Mouse (Mus musculus) lung, adult 2 months (tissue): ENCODE results near the gene Ache. TPM values are rescaled to one million over a fixed set of nuclear protein-coding genes. Genes with fewer than 3 reads are reported as not detected.
"Not testable (repeated sequence)": the region's sequence is repeated elsewhere in the genome, so short reads cannot be mapped to it uniquely, and the experiment has no call there.

Experiments
- DNase-seq: peaks from one replicate; pipeline ENCODE4 v3.0.0; 2022
- H3K4me1 ChIP-seq: fragments of 200-500 bp; 2 replicates; pipeline ENCODE4 v1.6.1; 2011; ENCODE audit warnings: low read length; ENCODE audit not compliant: control insufficient read depth, insufficient read depth
- H3K4me3 ChIP-seq: fragments of 200-500 bp; replicated peaks from 2 replicates; pipeline ENCODE3; 2011; ENCODE audit warnings: low read depth, mild to moderate bottlenecking, control low read depth, low read length; ENCODE audit errors: extremely low read depth
- CTCF ChIP-seq: fragments of 200-500 bp; IDR thresholded peaks from 2 replicates; pipeline ENCODE4 v1.5.1; 2011; ENCODE audit warnings: mild to moderate bottlenecking, low read length, control low read depth; ENCODE audit not compliant: insufficient read depth
- POLR2A ChIP-seq: fragments of 200-500 bp; IDR thresholded peaks from 2 replicates; pipeline ENCODE4 v1.6.1; 2011; ENCODE audit warnings: low read depth, mild to moderate bottlenecking, control low read depth, low read length, borderline replicate concordance; ENCODE audit errors: extremely low read depth
- WGBS: fragments of 180-500 bp; shearing (Covaris S2); methylation state at CpG from one replicate; pipeline ENCODE4 v1.1.7; 2018; 5-methylcytosine and 5-hydroxymethylcytosine counted together
- polyA plus RNA-seq: library from polyadenylated mRNA; depleted of rRNA; stranded (reverse); fragments of >200 nt; gene quantifications from 2 replicates; pipeline ENCODE4 v1.2.3, GENCODE M21; 2012; rRNA removed

The Ache gene
- polyA plus RNA-seq = 2.0 and 3.3 TPM in 2 replicates

- WGBS = 5% methylated on average over 40 of the region's 40 CpGs
- H3K4me1 ChIP-seq = peaks cover 8% of the 10 kb centered on the region
- no peak for DNase-seq
- peak within 1 kb of the TSS; percentile 23 for H3K4me3 ChIP-seq
- TF ChIP-seq CTCF (no peak), POLR2A (no peak)
These were observed at the start of gene Ache for GRCm38 (mm10) chr5:137287032-137287952. Gene Ache (plus strand): TSS chr5:137287519.

- H3K4me3 ChIP-seq = no peak overlapping the region
- WGBS = 59% methylated on average over 14 of the region's 14 CpGs
These were observed 23.2 kb upstream of the Ache start for GRCm38 (mm10) chr5:137263897-137264720.

GRCm38 (mm10) chr5:137264787-137265186, 22.5 kb upstream of the Ache start:
- H3K4me3 ChIP-seq = no peak overlapping the region
- no peak for DNase-seq
- WGBS = 88% methylated on average over 11 of the region's 11 CpGs
- TF ChIP-seq CTCF (no peak), POLR2A (no peak)
- no peaks in the 10 kb centered on the region for H3K4me1 ChIP-seq

More at GRCm38 (mm10) chr5:137263897-137264720, 23.2 kb upstream of the Ache start:
- TF ChIP-seq POLR2A (no peak), CTCF (no peak)
- no peak for DNase-seq
- no peaks in the 10 kb centered on the region for H3K4me1 ChIP-seq

GRCm38 (mm10) chr5:137268131-137268910, 19.0 kb upstream of the Ache start:
- H3K4me1 ChIP-seq = no peaks in the 10 kb centered on the region
- 16% methylated on average over 18 of the region's 18 CpGs for WGBS
- TF ChIP-seq CTCF (no peak), POLR2A (no peak)
- no peak overlapping the region for H3K4me3 ChIP-seq
- no peak for DNase-seq

GRCm38 (mm10) chr5:137277360-137278342, 9.7 kb upstream of the Ache start:
- peak; percentile 50 for TF ChIP-seq CTCF
- TF ChIP-seq POLR2A = no peak
- Histone ChIP-seq H3K4me3 (no peak overlapping the region), H3K4me1 (no peaks in the 10 kb centered on the region)
- WGBS = 41% methylated on average over 18 of the region's 18 CpGs
- DNase-seq = no peak

GRCm38 (mm10) chr5:137284411-137284810, 2.9 kb upstream of the Ache start:
- H3K4me3 ChIP-seq, DNase-seq, H3K4me1 ChIP-seq: not testable (repeated sequence)
- WGBS = 85% methylated on average over 6 of the region's 6 CpGs

GRCm38 (mm10) chr5:137285045-137285444, 2.3 kb upstream of the Ache start:
- no peak for TF ChIP-seq POLR2A
- peak; percentile 37 for TF ChIP-seq CTCF
- no peak overlapping the region for H3K4me3 ChIP-seq
- DNase-seq = peak; percentile 35
- peaks cover 8% of the 10 kb centered on the region for H3K4me1 ChIP-seq
- 61% methylated on average over 5 of the region's 5 CpGs for WGBS

- Histone ChIP-seq H3K4me3 (no peak overlapping the region), H3K4me1 (peaks cover 8% of the 10 kb centered on the region)
- 34% methylated on average over 7 of the region's 7 CpGs for WGBS
- TF ChIP-seq POLR2A = no peak
- no peak for TF ChIP-seq CTCF
- no peak for DNase-seq
These were observed 1.3 kb upstream of the Ache start for GRCm38 (mm10) chr5:137285986-137286385.
